Mouse (Mus musculus) lung, postnatal 0 days (tissue): ENCODE data around the gene Nup54. TPM values are rescaled to one million over a fixed set of nuclear protein-coding genes. Genes with fewer than 3 reads are reported as not detected.

ENCODE experiments used
- ATAC-seq: fragments of 200-750 bp; cut with Nextera tagmentation; 2 replicates; pipeline ENCODE4 v1.8.0; 2017; ENCODE audit warnings: moderate library complexity
- DNase-seq: peaks from one replicate; pipeline ENCODE4 v3.0.0-alpha.2; 2016; ENCODE audit warnings: low spot score
- H3K27ac ChIP-seq: fragments of 300-500 bp; sonication (generic); 2 replicates; pipeline ENCODE4 v1.5.1; 2014; ENCODE audit warnings: antibody characterized with exemption, mild to moderate bottlenecking, low read length, mixed read lengths
- H3K27me3 ChIP-seq: fragments of 300-500 bp; sonication (generic); replicated peaks from 2 replicates; pipeline ENCODE4 v1.6.1; 2014; ENCODE audit warnings: low read length, mixed read lengths; ENCODE audit not compliant: insufficient read depth
- H3K36me3 ChIP-seq: fragments of 300-500 bp; sonication (generic); 2 replicates; pipeline ENCODE4 v1.6.1; 2014; ENCODE audit warnings: low read length, mixed read lengths; ENCODE audit not compliant: insufficient read depth
- H3K4me1 ChIP-seq: fragments of 300-500 bp; sonication (generic); 2 replicates; pipeline ENCODE4 v1.6.1; 2014; ENCODE audit warnings: antibody characterized with exemption, low read depth, low read length, mixed read lengths; ENCODE audit not compliant: insufficient read depth
- H3K4me2 ChIP-seq: fragments of 300-500 bp; sonication (generic); replicated peaks from 2 replicates; pipeline ENCODE4 v1.6.1; 2014; ENCODE audit warnings: low read depth, mild to moderate bottlenecking, low read length, moderate library complexity, mixed read lengths
- H3K4me3 ChIP-seq: fragments of 300-500 bp; sonication (generic); 2 replicates; pipeline ENCODE4 v1.5.1; 2014; ENCODE audit warnings: low read depth, low read length
- H3K9ac ChIP-seq: fragments of 300-500 bp; sonication (generic); replicated peaks from 2 replicates; pipeline ENCODE4 v1.6.1; 2014; ENCODE audit warnings: low read depth, mild to moderate bottlenecking
- H3K9me3 ChIP-seq: fragments of 300-500 bp; sonication (generic); 2 replicates; pipeline ENCODE4 v1.6.1; 2016; ENCODE audit warnings: low read length, mixed read lengths
- CTCF ChIP-seq: IDR thresholded peaks from 2 replicates; pipeline ENCODE4 v1.5.1; 2016; ENCODE audit warnings: antibody characterized with exemption, mild to moderate bottlenecking
- EP300 ChIP-seq: IDR thresholded peaks from 2 replicates; pipeline ENCODE4 v1.6.1; 2016; ENCODE audit warnings: antibody characterized with exemption, mild to moderate bottlenecking, control low read depth
- WGBS: fragments of 180-500 bp; shearing (Covaris S2); extraction: QIAGEN DNeasy Blood & Tissue Kit; methylation state at CpG from one replicate; pipeline ENCODE4 v1.1.7; 2014; 5-methylcytosine and 5-hydroxymethylcytosine counted together
- polyA plus RNA-seq: library from polyadenylated mRNA; unstranded; fragments of >200 nt; fragmentation: Nextera tagmentation; extraction: Ambion mirVana; gene quantifications from 2 replicates; pipeline ENCODE4 v1.2.1, GENCODE M21; 2015

Nup54 gene
- polyA plus RNA-seq: 19.7 and 20.3 TPM in 2 replicates

GRCm38 (mm10) chr5:92435025-92435584 is at the start of gene Nup54:
TSS of gene Nup54 (minus strand) at chr5:92435219.
- Histone ChIP-seq H3K27me3 (no peaks in the 10 kb centered on the region), H3K9me3 (no peaks in the 10 kb centered on the region), H3K4me1 (no peaks in the 10 kb centered on the region), H3K9ac (peak within 1 kb of the TSS; percentile 85), H3K36me3 (no peaks in the 10 kb centered on the region), H3K4me2 (peak within 1 kb of the TSS; percentile 91), H3K27ac (peak within 1 kb of the TSS; percentile 88), H3K4me3 (peak within 1 kb of the TSS; percentile 92)
- no peak for TF ChIP-seq CTCF
- no peak for TF ChIP-seq EP300
- DNase-seq: peak; percentile 98
- ATAC-seq: peak; percentile 99
- 1% methylated on average over 34 of the region's 34 CpGs for WGBS

GRCm38 (mm10) chr5:92472863-92473262 is 37.8 kb upstream of the Nup54 start:
- Histone ChIP-seq H3K27ac (no peak overlapping the region), H3K9me3 (no peaks in the 10 kb centered on the region)
- ATAC-seq: peak; percentile 45; the same call in 1 of the 2 replicates

GRCm38 (mm10) chr5:92471531-92471930 is 36.5 kb upstream of the Nup54 start:
- DNase-seq (peak; percentile 50), ATAC-seq (peak; percentile 74)
- Histone ChIP-seq H3K9ac (no peak overlapping the region), H3K36me3 (peaks cover 4% of the 10 kb centered on the region; the same call in 1 of the 2 replicates), H3K27me3 (no peaks in the 10 kb centered on the region), H3K27ac (no peak overlapping the region), H3K4me2 (no peak overlapping the region), H3K9me3 (no peaks in the 10 kb centered on the region), H3K4me3 (no peak overlapping the region), H3K4me1 (peaks cover 3% of the 10 kb centered on the region; the same call in 1 of the 2 replicates)
- no peak for TF ChIP-seq EP300
- TF ChIP-seq CTCF: no peak
- WGBS: 65% methylated on average over 4 of the region's 4 CpGs

More at GRCm38 (mm10) chr5:92472863-92473262, 37.8 kb upstream of the Nup54 start:
- H3K4me1 ChIP-seq: peaks cover 3% of the 10 kb centered on the region; the same call in 1 of the 2 replicates
- 51% methylated on average over 5 of the region's 5 CpGs for WGBS
- no peak overlapping the region for H3K4me2 ChIP-seq
- H3K9ac ChIP-seq: no peak overlapping the region
- TF ChIP-seq EP300 (no peak), CTCF (no peak)
- H3K4me3 ChIP-seq: no peak overlapping the region
- H3K36me3 ChIP-seq: peaks cover 4% of the 10 kb centered on the region; the same call in 1 of the 2 replicates
- peak; percentile 25 for DNase-seq
- H3K27me3 ChIP-seq: no peaks in the 10 kb centered on the region

- no peak overlapping the region for H3K4me3 ChIP-seq
- H3K27me3 ChIP-seq: no peaks in the 10 kb centered on the region
- peaks cover 3% of the 10 kb centered on the region; the same call in 1 of the 2 replicates for H3K4me1 ChIP-seq
- no peaks in the 10 kb centered on the region for H3K9me3 ChIP-seq
- no peak overlapping the region for H3K4me2 ChIP-seq
- ATAC-seq: no peak
- 87% methylated on average over 18 of the region's 18 CpGs for WGBS
- TF ChIP-seq EP300: no peak
- no peak for TF ChIP-seq CTCF
- no peaks in the 10 kb centered on the region for H3K36me3 ChIP-seq
- H3K27ac ChIP-seq: no peak overlapping the region
- no peak overlapping the region for H3K9ac ChIP-seq
- DNase-seq: no peak
Observed at GRCm38 (mm10) chr5:92469201-92470130, 34.4 kb upstream of the Nup54 start.

- no peak for TF ChIP-seq EP300
- no peak for TF ChIP-seq CTCF
- Histone ChIP-seq H3K4me3 (no peak overlapping the region), H3K27me3 (no peaks in the 10 kb centered on the region), H3K9ac (no peak overlapping the region), H3K4me1 (peaks cover 3% of the 10 kb centered on the region; the same call in 1 of the 2 replicates), H3K9me3 (no peaks in the 10 kb centered on the region), H3K27ac (no peak overlapping the region), H3K4me2 (no peak overlapping the region), H3K36me3 (no peaks in the 10 kb centered on the region)
- WGBS: 71% methylated on average over 6 of the region's 6 CpGs
- DNase-seq (peak; percentile 28), ATAC-seq (no peak)
Observed at GRCm38 (mm10) chr5:92468234-92468633, 33.2 kb upstream of the Nup54 start.
